Mouse (Mus musculus) MEL-GATA-1-ER (cell line): Measurements from ENCODE around the gene Chchd6.

ENCODE experiments used
- DNase-seq: peaks from one replicate; pipeline ENCODE4 v3.0.0-alpha.2; 2012; ENCODE audit warnings: low read depth; ENCODE audit errors: extremely low read depth

Chchd6 gene

GRCm38 (mm10) chr6:89591531-89591930 is 3.9 kb downstream of the Chchd6 start:
- DNase-seq, result no peak

- no peak for DNase-seq
These were observed 9.8 kb downstream of the Chchd6 start for GRCm38 (mm10) chr6:89585696-89586095.

GRCm38 (mm10) chr6:89584634-89585409 is 10.6 kb downstream of the Chchd6 start:
- DNase-seq, result no peak

DNA sequence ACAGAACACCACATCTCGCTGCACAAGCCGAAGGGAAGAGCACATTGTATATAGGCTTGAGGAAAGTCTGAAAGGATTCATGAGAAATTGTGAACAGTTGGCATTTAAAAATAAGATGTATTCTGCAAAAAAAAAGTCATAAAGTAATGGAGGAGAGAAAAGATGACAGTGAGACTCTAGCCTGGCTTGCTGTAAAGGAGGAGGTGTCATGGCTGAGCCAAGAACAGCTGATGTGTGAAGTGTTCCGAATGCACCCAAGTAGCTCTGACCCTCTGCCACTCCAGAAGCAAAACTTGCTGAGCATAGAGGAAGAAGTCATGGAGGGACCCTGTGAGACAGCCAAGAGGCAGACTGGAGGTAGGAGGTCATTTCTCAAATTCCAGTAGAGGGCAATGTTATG is 12.3 kb downstream of the Chchd6 start:
- no peak for DNase-seq

DNA sequence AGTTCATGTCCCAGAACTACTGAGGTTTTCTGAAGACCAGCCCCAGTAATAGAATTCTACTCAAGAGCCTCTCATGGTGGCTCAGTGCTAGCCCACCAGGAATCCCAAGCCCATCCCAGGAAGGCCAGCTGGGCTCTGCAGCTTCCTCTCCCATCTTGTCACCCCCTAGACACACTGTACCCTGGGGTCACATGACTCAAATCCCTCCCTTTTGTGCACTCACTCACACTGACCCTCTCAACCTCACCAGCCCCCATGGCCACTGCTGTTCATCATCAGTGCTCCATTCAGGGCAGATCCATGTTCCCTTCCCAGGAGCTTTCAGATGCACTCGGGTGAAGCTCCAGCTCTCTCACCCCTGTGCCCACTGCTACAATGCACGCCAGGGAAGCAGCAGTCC is 20.8 kb downstream of the Chchd6 start:
- no peak for DNase-seq

- no peak for DNase-seq
These were observed 21.7 kb downstream of the Chchd6 start for GRCm38 (mm10) chr6:89573768-89574167.

- no peak for DNase-seq
These were observed 22.4 kb downstream of the Chchd6 start for GRCm38 (mm10) chr6:89572921-89573636.

DNA sequence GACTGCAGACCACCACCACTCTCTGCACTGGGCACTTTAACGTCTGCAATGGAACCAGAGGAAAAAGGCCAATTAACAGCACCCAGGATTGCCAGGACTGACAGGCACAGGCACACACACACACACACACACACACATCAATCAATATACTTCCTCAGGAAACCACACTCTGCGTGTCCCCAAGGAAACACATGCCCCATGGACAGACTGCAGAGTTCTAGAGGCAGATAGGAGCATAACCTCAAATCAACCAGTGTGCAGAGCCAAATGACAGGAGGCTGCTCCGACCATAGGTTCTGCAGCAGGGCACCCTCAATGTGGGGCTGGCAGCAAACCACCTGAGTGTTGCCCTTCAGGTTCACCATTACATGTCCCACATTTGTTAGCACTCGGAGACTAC is 26.1 kb downstream of the Chchd6 start:
- DNase-seq, result no peak

DNA sequence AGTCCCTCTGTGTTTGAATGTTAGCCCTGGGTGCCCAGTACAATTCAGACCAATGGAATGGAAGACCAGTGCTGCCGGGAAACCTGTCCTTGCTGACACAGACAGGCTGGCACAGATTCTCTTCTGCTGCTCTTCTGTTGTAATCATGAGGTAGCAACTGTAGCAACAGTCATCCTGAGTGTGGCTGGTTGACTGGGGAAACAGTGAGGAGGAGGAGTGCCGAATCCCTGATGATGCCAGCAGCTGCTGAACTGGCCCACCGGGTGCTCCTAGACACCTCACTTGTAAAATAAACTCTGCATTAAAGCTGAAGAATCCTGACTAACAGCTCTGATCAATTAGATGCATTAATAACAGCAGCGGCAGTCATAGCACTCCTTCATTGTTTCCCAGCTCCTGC is 28.7 kb downstream of the Chchd6 start:
- no peak for DNase-seq

DNA sequence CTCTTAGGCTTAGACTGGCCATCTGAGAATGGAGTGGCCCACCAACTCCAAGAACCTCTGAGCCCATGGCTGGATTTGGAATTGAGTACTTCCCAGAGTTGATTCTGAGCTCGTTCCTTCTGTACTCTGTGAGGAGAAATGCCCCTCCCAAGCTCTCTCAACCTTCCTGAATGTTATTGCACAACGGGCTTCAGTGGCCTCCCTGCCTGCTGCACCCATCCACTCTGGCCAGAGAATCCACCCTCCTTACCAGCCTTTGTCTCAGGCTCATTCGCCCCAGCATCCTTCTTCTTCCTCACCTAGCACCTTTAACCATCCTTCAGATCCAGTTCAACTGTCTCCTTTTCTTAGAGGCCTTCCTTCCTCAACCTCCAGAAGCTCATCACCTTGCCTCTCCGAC is 32.1 kb downstream of the Chchd6 start:
- DNase-seq, result no peak

DNA sequence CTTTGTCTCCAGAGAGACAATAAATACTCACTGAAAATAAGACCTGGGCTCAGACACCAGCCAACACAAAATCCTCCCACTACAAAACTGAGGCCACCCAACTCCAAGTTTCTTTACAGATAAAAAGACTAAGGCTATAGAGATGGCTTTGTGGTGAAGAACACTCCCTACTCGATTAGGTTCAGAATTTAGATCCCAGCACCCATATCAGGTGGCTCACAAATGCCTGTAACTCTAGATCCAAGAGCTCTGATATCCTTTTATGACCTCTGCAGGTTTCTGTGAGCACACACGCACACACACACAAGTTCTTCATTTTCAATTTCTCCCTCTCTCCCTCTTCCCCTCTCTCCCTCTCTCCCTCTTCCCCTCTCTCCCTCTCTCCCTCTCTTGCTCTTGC is 34.6 kb downstream of the Chchd6 start:
- DNase-seq, result no peak

GRCm38 (mm10) chr6:89557654-89558053 is 37.8 kb downstream of the Chchd6 start:
- DNase-seq, result no peak

DNA sequence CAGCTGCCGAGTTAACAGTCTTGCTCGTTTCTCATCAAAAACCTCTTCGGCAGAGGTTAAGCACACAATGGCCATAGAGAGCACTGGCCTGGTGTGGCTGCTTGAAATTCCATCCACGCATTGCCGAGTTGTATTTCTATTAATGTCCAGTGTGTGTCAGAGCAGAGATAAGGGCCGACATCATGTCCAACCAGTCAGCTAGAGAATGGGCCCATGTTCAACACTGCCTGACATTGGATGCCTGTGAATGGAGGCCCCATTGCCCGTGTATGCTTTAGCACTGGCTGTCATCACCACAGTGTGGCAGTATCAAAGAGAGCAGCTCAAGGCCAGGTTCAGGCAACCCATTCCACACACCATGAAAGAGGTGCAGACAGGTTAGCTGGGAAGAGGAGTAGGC is 38.9 kb downstream of the Chchd6 start:
- no peak for DNase-seq

DNA sequence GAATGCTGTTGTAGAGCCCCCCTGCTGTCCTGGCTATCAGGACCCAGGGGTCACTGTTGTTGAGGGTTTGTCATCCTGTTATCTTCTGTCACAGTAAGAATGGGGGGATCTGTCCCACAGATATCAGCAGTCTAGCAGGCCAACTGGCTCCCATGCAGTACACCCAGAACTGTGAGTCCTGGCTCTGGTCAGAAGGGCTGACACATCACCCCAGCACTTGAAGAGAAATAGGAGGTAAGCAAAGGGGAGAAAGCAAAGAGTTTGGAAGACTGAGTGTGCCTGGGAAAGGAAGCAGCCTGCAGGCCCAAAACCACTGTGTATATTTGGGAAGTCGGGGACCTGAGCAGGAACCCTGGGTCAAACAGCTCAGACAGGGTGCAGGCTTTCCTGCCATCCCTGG is 39.5 kb downstream of the Chchd6 start:
- DNase-seq, result no peak

DNA sequence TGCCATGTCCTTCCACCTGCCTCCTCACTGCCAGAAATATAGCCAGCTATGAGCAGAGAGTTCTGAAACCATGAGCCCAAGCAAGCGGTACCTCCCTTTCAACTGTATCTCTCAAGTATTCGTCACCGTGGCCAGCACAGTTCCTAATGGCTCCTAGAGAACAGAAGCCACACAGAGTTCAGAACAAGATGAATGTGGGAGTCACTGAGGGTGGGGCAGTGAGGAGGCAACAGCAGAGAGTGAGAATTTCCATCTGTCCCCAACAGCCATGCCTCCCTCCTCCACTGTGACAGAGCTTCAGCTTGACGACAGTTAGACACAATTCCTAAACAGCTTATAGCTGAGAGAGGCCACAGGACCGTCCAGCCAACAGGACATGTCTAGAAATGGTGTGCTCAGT is 41.4 kb downstream of the Chchd6 start:
- DNase-seq, result no peak

DNA sequence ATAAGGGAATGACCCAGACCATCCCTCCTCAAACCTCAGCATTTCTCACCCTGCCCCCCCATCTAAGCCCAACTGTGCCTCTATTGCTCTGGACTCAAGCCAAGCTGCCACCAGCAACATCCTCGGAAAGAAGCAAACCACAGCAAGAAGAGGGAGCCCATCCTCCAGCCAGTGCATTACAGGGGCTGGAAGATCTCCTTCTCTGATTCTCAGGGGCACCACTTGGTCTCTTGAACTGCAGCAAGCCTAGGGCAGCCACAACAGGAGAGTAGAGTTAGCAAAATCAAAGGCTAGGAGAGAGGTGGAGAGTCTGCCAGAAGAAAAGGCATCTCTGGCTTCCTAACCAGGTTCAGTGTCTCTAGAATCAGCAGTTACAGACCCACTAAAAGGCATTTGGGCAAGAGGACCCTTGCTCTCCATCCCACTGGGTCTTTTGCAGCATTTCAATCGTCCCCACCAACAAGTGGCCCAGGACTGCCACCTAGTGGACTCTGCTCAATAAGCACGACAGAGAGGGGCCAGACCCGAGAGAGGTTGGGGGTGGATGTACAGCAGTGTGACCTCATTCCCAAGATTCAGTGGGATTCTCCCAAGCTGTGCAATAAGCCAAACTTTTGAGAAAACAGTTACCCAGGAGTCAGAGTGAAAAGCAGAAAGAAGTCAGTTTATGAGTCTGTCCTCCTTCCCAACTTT is 42.3 kb downstream of the Chchd6 start:
- DNase-seq, result peak; percentile 7

DNA sequence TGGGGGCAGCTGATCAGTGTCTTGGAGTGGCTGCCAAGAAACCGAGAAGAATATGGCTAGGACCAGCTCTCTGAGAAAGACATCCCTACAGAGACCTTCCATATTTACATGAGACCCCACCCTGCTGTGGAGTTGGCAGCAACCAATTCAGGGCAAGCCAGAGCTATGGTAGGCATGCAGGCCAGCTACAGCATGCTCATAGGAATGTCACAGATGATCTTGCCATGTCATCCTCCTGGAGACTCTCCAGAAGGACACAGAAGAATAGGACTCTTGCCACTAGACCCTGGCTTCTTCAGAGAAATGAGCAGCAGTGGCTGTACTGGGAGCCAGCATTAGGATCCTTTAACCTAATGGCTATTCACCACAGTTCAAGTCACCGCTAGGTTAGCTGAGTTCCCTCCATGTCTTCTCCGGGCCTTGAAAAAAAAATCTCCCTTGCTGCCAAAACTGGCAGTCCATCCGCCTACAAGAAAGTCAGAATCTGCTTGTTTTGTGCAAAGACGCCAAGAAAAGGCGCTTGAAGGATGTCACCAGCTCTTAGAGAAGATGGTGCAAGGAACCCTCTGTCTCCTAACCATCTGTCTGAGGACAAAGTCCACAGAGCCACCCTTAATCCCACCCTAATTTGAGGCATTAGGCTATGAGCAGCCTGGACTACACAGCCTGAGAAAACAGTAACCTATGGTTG is 43.0 kb downstream of the Chchd6 start:
- no peak for DNase-seq

- DNase-seq, result no peak
These were observed 46.3 kb downstream of the Chchd6 start for GRCm38 (mm10) chr6:89549157-89549556.

DNA sequence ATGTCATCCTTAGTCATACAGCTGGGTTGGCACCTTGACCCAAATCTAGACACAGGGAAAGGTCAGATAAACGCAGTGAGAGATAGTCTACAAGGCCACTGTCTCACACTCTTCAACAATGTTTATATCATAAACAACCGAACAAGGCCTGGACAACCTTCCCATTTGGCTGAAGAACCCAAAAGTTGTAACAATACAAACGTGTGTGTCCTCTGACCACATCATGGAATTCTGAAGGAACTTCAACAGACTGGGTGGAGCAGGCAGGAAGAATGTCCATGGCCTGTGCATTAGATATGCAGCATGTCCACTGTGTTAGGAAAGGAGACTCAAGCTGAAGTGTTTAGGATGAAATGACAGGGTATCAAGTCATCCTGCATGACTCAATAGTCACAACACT is 47.5 kb downstream of the Chchd6 start:
- DNase-seq, result no peak

DNA sequence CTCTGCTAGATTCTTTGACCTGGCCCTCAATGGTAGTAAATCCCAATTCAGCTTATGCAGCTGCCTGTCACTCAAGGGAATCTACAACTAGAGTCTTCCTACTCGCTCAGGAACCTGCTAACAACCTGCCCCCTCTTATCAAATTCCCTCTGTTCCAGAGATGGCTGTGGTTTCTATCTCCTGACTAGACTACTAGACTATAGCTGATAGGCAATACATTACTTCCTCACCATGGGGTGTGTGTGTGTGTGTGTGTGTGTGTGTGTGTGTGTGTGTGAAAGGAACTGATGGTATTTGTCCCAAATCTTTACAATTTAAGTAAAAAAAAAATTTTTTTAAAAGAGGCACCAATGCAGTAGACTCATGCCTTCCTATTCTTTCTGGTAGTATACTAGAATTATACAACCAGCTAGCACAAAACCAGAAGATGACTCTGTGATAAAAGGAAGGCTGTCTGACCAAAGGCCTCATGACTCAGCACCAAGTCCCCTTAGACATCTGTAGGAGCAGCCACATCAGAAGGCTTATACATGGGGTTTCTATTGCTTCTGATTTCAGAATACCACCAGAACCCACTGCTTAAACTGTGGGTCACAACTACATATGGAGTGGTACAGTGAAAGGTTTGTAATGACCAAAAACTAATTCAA is 57.2 kb downstream of the Chchd6 start:
- peak; percentile 88 for DNase-seq

GRCm38 (mm10) chr6:89535626-89536225 is 59.7 kb downstream of the Chchd6 start:
- DNase-seq, result no peak
